Mouse (Mus musculus) ES-CJ7 (cell line): ENCODE data around the gene Map3k13.
A peak's percentile ranks its signal among the peaks of the same experiment; 100 is the strongest.

Source experiments
- DNase-seq: peaks from one replicate; pipeline ENCODE4 v3.0.0; 2011; ENCODE audit warnings: low read depth, low spot score

Map3k13 gene

DNA sequence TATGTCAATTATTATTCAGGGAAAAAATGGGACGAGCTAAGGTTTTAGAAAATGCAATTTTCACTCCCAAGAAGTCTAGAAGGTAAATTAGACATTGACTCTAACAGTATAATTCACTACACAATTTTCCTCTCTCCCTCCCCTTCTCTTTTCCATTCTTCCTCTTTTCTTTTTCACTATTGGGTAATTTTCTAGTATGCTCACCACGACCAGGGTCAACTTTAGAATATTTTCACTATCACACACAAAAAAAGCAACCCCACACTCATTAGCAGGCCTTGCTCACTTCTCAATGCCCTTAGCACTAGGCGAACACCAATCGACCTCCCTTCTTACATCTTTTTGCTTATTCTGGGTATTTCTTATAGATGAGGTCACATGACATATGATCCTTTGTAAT is 54.7 kb downstream of the Map3k13 start:
- DNase-seq, result no peak

DNA sequence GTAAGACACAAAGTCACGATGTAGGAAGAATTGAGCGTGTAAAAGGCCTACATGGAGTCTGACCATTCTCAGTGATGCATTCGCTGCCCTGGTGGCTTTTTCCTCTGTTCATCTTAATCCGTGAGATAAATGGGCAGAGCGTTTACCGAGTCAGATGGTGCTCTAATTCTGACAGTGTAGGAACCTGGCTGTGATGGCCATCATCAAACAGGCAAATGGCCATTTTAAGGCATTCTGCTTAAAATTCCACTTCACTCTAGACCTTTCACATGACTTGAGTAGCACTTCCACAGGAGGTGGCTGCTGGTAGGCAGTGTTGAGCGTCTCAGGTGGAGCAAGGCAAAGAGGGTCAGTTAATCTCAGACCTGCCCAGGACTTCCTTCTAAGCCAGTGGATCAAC is 58.2 kb downstream of the Map3k13 start:
- no peak for DNase-seq

DNA sequence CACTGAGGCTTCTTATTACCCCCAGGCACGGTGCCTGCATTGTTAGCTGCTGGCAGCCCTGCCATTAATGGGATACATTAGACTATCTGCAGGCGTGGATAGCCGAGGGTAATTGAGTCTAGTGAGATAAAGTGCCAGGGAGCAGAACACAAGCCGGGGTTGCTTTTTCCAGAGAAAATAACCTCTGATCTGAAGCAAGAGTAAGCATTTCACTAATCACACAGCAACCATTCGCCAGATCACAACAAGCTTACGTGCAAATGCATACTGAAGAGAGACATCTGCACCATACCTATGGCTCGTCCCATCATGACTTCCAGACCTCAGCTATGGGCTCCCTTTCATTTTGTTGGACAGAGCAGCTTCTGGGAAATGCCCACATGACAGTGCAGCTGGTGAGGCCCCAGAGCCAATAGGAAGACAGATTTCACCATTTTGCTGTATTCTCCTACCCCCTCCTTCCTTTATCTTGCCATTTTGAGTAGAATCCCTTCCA is 59.3 kb downstream of the Map3k13 start:
- no peak for DNase-seq

DNA sequence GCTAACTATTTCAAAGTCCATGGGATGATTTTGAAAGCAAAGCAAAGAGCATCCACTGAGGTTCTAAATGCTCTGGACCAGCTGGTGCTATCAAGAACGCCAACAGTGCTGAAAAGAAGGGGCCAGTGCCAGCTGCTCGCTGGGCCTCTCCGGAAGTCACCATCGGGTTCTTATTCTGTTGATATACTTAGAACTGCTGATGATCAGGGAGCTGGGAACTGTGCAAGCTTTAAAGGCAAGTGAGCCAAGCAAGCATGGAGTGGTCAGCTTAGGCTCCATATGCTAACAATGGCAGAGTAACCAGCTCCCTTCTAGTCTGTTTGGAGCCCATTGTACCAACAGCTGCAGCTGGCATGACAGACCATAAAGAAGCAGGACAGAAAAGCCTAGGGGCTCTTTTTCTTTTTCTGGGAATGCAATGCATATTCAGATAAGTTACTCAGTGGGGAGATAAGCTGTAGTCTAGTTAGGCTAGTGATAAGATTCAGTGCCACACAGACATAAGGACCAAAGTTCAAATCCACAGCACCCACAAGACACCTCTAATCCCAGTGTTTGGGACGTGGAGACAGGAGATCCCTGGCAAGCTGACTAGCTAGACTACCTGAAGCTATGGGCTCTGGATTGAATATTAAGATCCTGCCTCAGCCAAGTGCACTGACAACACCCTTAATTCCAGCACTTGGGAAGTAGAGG is 60.6 kb downstream of the Map3k13 start:
- no peak for DNase-seq

DNA sequence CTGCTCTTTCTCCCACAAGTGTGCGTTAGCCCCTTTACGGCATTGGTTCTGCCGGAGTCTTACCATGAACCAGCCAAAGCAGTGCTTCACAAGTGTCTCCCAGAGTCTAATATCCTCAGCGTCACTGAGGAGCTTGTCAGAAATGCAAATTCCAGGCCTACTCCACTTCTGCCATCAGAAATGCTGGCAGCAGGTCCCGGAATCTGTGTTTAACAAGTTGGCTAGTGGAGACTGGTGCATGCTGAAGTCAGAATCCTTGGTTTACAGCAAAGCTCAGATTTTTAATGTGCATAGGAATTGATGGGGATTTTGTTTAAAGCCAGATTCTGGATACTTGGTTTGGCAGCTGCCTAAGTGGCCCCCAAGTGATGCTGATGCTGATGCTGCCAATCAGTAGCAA is 62.0 kb downstream of the Map3k13 start:
- DNase-seq, result no peak

DNA sequence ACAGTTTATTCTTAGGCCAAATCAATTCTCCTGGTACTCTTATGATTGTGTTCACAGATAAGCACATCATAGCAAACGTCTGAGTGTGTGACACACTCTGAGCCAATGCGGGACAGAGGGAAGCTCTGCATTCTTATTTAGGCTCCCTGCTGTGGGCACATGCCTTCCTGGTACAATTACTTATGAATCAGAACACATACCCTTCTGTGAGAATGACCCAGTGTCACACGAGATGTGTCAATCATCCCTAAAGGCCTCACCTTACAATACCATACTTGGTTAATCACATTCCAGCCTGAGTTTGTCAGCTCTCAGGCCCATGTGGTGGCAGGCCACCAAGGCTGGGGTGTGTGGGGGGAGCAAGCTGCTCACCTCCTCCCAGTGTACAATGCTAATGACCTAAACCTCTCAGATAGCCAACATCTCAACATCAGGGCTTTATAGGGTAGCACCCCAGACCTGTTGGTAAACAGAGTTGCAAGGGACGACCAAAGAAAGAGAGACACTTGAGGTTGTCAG is 63.0 kb downstream of the Map3k13 start:
- DNase-seq, result no peak

DNA sequence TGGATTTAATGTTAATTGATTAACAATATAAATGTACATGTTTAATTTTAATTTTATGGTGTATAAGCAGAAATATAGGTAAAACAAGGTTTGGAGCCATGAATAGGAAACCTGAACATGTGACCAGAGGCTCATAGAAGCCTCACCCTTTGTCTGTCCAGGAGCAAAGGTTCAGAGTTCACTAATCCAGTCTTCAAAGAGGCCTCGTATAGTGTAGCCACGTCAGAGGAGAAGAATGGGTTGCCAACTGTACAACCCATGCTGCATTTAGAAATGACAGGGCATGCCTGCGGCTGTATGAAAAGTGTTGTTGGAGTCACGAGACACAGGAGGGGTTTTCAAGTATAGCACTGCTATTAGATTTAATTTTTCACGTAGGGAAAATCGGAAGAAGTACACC is 64.0 kb downstream of the Map3k13 start:
- no peak for DNase-seq

DNA sequence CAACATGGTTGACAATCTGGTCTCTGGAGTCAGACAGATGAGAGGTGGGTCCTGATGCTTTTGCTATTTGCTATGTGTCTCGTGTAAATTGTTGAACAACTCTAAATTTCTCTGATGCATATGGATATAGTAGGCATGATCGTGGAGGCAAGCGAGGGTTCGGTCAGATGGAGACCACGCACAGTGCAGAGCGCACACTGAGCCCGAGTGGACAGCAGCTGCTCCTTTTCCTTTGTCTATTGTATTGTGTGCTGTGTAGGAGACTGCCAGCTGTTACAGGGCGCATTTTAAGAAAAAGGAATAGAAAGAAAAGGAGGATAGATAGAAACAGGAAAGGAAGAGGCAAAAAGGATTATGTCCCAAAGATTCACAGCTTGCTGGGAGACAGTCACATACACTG is 64.7 kb downstream of the Map3k13 start:
- DNase-seq, result no peak

DNA sequence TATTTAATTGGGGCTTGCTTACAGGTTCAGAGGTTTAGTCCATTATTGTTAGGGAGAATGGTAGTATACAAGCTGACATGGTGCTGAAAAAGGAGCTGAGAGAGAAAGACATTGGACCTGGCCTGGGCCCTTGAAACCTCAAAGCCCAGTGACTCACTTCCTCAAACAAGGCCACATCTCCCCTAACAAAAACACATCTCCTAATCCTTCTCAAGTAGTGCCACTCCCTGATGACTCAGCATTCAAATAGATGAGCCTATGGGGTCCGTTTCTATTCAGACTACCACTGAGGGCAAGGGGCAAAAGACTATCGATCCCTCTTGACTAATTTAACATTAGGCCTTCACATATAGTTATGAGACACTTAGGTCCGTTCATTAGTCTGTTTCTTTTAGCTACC is 68.3 kb downstream of the Map3k13 start:
- DNase-seq, result peak; percentile 8

DNA sequence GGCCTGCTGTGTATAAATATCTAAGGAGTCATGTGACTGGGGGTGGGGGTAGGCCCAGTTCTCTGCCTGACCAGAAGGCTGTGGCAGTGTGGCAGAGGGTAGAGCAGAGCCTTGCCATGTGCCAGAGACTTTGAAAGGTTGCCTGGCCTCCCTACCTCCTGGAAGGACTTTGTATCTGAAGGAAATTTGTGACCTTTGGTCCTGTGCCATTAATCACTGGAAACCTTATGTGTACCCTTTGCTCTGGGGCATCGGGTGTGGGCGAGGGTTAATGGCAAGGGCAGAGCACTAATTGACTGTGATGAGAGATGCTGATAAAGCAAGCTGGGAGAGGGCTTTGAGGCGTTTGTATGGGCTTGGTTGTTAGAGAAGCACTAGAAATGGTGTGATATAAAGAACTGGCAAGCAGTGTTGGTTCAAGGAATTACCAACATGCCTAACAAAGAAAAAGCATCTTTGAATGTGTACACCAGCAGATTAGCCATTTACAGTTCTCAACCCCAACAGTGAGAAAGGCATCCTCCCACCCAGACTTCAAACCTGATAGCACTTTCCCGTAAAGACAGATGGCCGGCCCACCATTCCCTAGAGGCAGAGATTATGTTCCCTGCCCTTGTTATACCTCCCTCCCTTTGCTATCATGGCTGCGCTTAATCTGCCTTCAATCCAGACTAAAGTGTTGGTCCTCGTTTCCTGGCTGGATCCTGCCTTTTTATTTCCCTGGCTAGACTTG is 71.3 kb downstream of the Map3k13 start:
- DNase-seq, result no peak

DNA sequence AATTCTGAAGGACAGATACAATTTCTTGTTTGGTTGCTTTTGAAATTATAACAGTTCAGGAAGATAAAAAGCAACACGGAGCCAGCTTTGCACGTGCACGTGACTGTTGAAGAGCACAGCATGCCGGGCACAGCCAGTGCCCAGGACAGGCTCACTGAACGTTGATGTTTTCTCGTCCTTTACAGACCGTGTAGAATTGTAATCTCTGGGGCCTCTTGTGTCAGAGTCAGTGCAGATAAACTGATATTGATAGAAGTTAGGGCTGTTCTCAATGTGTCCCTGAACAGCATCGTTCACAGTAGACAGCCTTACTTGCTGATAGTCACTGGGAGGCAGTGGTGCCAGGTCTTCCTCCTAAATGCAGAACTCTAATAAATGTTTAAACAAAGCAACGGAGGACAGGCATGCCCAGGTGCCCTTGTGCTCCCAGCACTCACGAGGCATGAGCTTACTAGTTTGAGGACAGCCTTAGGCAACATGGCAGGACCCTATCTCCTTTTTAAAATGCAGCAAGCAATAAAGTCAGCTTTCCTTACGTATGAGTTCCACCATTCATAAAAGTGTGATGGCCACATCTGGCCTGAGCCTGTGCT is 71.9 kb downstream of the Map3k13 start:
- no peak for DNase-seq

DNA sequence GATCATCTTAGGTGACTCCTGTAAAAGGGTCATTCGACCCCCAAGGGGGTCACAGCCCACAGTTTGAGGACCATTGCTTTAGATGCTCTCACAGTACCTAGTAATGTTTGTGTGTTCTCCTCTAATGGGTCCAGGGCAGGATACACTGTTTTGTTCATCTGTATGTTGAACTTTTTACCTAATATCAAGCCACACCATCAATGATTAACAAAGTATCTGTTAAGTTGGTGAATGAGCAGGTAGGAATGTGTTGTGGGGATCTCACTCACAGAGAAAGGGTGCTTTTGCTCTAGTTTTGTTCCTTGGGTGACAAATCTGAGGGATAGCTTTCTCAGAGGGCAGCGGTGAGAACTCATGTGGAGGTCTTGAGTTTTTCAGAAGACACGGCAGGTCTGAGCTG is 73.6 kb downstream of the Map3k13 start:
- DNase-seq, result no peak

DNA sequence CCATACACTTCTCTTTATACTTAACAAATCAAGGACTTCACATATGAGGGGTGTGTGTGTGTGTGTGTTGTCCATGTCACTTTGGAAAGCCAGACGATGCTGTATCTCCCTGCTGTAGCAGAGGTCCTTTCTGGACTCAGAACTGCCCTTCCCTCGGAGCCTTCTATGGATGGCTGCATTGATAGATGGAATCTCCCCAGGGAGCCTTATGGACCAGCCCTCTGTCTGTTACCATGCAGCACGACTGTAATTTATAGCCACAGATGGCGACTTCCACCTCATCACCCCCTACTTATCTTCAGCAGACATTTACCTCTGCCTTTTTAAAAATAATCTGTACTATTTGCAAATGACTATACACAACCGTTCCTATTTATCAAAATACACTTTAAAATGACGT is 74.5 kb downstream of the Map3k13 start:
- DNase-seq, result no peak

DNA sequence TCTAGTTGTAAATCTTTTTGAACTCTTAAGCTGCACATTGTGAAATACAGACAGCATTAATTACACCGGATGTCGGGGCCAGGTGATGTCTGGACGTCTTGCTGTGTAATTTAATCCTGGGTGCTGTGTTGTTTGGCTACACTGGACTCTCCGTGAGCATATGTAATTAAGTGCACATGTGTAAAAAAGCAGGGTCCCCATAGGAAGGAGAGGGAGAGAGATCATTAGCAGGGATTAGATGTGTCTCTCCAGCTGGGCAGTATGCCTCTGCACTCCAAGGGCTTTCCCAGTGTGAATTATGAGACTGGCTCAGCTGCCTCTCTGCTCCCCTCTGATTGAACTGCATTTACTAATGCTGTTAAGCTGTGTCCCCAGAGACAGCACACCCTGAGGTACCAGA is 75.7 kb downstream of the Map3k13 start:
- no peak for DNase-seq

DNA sequence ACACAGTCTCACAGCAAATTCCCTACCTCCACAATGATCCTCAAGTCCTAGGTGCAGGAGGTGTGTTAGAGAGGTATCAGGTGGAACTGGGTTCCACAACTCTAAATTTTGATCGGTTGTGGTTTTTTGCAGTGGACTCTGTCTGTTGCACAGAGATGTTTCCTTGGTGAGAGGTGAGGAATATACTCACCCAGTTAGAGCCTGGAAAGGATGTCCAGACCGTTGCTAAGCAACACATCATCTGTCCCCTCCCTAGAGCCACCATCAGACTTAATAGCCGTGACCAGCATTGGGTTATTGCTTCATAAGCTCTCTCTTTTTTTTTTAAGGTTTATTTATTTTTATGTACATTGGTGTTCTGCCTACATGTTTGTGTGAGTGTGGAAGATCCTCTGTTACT is 83.6 kb downstream of the Map3k13 start:
- DNase-seq, result no peak

DNA sequence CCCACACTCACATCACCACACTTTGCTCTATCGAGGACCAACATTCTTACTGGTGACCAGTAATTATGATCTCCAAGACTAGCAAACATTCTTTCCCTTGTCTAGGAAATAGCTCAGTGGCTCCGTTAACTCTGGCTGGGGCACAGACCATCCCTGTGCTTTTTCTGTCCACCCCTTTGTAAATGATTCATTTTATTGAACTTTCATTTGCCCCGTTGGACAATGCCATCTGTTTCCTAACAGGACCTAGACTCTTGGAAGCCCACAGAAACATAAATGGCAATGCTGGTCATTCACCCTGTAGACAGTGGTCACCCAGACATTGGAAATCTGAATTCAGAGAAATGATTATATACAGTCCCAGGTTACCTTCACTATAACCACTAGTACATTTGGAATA is 84.7 kb downstream of the Map3k13 start:
- DNase-seq, result no peak

DNA sequence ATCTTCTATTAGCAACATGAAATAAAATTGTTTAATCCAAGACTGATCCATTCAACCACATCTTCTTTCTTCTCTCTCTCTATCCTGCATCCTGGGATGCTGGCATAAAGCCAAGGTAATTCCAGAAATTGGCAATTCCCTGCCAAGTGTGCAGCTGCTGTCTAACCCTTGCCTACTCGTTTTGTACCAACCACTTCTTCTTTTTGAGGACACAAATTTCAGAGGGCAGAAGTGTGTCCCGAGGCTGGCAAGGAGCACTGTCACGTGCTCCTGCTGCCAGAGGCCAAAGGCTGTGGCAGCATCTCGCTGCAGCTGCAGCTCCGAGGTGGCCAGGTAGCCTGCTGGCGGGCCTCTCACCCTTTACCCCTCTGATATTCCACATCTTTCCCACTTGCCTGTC is 87.0 kb downstream of the Map3k13 start:
- DNase-seq, result no peak

DNA sequence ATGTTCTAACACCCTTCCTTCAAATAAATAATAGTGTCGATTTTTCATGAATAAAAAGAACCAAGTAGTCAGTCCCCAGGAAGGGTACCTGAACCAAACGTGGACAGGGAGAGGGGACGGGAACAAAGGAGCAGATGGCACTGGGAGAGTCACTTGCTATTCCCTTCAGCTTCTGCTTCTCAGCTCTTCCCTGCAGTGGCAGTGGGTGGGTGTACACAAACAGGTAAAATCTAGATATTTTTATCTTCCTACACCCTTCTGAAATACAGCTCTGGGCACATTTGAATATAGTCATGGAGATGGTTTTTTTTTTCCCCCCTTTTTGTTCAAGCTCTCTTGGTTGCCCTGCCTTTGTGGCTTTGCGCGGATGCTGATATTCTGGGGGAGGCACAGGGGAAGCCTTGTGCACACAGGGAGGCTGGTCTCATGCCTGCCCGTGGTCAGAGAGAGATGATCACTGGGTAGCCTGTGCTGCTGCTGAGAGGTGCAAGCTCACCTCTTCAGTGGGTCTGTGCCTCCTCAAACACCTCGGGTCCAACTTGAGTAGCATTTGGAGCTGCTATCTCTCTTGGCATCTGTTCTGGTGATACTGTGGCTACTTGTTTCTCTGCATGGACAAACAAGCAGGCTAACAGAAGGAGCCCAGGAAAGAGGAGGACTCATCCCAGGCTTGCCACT is 87.6 kb downstream of the Map3k13 start:
- no peak for DNase-seq

DNA sequence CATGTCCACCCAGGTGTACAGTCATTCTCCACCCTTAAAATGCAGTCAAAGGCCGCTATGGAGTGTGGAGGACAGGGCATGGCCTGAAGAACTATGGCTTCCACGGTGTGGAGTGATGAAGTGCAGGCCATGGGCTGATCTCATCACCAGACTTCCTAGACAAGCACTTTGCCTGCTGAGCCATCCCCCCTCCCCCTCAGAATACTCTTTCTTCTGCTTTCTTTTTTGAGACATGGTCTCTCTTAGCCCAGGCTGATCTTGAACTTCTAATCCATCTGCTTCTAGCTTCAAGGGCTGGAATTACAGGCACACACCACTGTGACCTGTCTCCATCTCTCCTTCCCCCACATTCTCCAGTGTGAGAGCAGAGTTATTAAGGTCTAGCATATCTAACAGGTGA is 93.5 kb downstream of the Map3k13 start:
- DNase-seq, result no peak

DNA sequence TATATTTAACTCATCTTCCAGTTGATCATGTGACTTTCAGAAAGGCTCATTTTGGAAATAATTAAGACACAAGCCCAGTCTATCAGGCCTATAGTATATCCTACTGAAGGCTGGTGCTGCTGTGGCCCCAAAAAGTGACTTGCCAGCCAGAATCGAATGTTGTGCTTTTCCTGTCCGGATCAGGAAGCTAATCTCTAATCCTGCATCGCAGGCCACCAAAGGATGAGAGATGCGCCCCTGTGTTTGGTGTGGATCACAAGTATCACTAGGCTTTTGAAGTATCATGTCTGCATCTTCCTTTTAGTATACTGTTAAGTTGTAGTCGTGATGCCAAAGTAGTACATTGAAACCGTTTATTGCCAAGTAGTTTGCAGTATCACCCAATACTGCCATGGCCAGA is 99.7 kb downstream of the Map3k13 start:
- no peak for DNase-seq

DNA sequence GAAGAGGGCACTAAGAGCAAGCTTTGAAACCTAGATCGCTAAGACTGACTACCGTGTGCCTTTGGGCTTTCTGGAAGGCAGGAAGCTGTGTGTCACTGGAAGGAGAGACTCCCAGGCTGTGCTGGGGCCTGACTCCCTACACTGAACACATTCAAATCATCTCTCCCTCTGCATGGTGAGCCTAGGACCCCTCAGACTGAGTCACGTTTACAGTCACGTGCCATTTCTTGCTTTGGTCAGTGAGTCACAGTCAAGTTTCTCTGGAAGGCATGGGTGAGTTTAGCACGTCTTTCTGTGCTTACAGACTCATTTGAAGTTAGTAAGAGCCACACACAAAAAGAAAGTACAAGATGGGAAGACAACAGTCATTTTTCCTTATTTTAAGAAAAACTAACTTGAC is 107.1 kb downstream of the Map3k13 start:
- DNase-seq, result no peak

DNA sequence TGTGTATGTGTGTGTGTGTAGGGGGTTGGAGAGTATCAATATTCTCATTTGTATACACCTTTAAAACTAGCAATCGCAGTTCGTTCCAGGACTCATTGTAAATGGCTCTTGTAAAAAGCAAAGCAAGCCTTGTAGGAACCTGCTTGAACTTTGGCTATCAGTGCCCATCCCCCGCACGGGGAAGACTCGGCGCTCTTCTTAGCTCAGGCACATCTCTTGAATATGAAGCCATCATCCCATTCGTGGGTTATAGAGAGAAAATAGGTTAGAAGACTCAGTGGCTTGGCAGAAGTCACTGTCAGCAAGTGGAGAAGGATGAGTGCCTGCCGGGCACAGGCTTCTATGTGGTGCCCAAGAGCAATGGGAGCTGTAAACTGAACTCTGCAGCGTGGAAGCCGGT is 110.5 kb downstream of the Map3k13 start:
- DNase-seq, result no peak
